Mouse (Mus musculus): ENCODE measurements around the gene Nav2. TPM values are rescaled to one million over a fixed set of nuclear protein-coding genes. Genes with fewer than 3 reads are reported as not detected.

The Nav2 gene
- polyA plus RNA-seq, 1 experiment: 48.9 TPM

DNA sequence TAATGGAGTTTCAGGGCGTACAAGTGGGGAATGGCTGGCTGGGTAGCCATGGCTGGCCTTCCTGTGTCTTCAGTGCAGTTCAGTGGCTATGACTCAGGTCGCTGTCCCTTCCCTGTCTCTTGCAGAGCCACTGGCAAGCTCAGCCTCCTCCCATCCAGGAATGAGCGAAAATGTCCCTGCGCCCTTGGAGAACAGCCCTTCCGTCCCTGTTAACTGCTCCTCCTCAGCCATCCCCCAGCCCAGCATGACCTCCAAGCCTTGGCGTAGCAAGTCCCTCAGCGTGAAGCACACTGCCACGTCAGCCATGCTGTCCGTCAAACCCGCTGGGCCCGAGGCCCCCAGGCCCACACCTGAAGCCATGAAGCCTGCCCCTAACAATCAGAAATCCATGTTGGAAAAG lies 543.8 kb downstream of the Nav2 start:
- no peak for DNase-seq (ENCODE audit: extremely low spot score in 1 of 2, low spot score in 1 of 2)

DNA sequence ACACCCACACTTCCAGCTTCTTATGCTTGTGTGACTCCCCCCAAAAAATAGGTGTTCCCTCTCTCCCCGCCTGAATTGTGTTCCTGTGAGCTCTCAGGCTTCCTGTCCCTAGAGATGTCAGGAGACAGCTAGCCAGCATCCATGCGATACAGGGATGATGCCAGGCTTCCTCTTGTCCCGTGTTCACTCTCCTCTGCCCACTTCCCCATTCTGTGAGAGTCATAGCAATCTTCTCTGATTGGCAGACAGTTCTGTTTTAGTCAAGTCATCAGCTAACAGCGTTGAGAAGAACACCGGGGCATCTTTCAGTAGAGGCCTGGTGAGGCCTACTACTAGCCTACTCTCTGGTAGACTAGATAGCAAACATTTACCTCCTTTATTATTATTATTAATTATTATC lies 546.1 kb downstream of the Nav2 start:
- no peak for DNase-seq (ENCODE audit: extremely low spot score in 1 of 2, low spot score in 1 of 2)

DNA sequence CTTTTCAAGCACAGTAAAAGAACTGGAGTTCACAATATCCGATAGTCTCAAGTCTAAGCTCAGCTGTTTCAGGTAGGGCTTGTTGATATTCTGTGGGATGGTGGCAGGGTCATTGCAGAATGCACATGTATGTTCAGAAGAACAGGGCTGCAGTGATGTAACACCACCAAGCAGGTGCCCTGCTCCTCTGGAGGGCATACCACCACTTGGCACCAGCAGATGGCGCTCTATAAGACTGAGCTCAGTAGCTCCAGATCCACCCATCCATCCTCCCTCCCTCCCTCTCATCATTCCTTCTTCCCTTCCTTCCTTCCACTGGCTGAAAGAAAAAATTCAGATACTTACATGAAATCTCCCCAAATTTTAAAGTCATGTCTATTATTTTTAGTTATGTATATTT lies 547.6 kb downstream of the Nav2 start:
- DNase-seq (ENCODE audit: extremely low spot score in 1 of 2, low spot score in 1 of 2): peak in 1 of 2 experiments; percentile 71

DNA sequence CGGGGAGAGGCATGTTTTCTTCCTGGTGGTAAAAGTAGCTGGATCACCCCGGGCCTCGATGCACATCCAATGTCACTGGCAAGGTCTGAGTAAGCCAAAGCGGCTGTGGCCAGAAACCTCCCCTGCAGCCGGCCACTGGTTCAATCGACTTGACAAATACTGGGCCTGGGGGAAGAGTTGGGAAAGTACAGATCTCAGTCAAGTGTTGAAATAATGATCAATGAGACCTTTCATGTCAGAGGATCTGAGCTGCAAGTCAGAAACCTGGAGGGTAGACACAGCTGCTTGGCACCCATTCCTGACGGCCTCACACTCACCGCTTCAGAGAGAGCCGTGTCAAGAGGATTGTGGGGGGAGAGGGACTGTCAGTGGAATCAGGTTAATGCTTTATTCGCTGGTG lies 548.9 kb downstream of the Nav2 start:
- DNase-seq (ENCODE audit: extremely low spot score in 1 of 2, low spot score in 1 of 2): no peak

DNA sequence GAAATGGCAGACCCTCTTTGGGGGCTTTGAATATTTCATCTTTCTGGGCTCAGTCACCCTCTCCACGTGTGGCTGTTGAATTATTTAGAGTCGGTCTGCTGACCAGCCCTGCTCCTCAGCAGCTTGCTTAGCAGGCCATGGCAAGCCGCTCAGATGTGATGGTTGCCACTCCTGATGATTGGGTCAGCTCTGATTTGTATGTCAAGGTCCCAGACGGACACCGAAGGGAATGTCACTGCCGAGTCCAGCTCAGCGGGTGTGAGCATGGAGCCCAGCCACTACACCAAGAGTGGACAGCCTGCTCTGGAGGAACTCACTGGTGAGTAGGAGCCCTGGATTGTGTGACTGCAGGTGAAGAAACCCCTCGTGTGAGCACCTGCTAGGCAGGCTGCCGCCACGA lies 549.4 kb downstream of the Nav2 start:
- DNase-seq (ENCODE audit: extremely low spot score in 1 of 2, low spot score in 1 of 2): no peak

DNA sequence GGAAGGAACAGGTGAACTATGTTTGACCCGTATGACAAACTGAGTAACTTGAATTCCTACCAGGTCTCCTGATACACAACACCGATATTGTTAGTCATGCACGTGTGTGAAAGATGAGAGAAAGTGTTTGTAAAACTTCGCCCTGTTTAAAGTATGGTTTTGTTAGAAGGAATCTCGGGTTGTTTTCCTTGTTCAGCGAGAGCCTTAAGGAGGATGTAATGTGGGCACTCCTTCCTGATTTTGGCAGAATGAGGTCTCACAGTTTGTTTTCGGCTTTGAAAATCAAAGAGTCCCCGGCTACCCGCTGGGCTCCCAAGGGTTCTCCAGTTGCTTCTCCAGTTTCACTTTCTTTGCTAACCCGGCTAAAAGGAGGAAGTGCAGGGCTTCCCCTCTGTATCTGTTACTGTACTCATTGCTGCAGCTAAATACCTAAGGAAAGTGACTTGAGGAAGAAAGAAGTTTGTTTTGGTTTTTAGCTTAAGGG lies 553.9 kb downstream of the Nav2 start:
- DNase-seq (ENCODE audit: extremely low spot score in 1 of 2, low spot score in 1 of 2): no peak

DNA sequence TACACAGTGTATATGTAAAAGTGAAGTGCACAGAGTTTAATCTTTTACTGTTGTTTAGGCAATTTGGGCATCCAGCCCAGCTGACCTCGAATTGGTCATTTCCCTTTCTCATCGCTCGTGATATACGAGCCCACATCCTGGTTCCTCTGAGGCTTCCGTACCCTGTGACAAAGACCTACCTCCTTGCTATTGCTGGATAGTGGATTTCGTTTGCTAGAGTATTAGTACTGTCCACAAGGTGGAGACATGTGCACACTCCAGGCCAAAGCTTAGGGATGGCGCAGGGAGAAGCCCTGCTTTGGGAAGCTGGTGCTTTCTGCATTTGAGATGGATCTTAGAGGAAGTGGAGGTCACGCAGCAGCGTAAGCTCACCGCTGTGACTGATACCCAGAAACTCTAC lies 559.3 kb downstream of the Nav2 start:
- DNase-seq (ENCODE audit: extremely low spot score in 1 of 2, low spot score in 1 of 2): peak in 1 of 2 experiments; percentile 72

DNA sequence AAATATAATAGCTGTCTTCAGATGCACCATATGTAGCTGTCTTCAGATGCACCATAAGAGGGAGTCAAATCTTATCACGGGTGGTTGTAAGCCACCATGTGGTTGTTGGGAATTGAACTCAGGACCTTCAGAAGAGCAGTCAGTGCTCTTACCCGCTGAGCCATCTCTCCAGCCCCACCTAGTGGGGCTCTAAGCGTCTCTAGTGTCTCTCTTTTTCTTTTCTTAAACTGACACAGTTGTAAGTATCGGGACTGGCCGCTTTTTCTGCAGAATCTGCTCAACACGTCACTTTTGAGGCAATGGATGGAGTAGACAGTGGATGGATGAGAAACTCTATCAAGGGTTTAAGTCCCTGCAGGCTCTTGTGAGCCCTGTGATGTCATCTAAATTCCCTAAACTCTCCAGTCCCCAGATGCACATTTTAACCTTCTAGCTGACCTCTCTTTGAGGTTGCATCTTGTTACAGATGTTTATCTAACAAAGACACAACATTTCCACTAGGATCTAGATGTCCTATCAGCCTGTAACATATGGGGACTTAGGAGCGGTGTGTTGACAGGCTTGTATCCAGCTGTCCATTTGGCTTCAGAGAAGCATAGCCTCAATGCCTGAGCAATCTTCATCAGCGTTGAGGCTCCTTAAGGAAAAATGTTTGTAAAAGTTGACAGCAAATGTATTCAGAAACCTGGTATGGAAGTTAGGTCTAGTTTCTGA lies 560.1 kb downstream of the Nav2 start:
- no peak for DNase-seq (ENCODE audit: extremely low spot score in 1 of 2, low spot score in 1 of 2)

DNA sequence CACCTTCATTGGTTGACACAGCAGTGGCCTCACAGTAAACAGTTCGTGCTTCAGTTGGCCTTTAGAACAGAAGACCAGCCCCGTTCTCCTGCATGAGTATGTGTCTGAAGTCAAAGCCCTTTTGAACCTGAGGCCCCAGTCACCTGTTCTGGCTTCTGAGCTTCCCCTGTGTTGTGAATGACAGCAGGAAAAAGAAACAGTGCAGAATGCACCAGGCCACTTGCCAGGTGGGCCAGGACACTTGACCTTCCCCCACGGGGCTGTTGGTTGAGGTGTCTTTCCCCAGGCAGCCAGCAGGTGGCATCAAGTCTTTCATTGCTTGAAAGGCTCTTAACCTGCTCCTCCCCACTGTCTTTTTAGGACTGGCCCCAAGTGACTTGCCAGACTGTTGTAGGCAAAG lies 562.8 kb downstream of the Nav2 start:
- DNase-seq (ENCODE audit: extremely low spot score in 1 of 2, low spot score in 1 of 2): peak in 1 of 2 experiments; percentile 82

DNA sequence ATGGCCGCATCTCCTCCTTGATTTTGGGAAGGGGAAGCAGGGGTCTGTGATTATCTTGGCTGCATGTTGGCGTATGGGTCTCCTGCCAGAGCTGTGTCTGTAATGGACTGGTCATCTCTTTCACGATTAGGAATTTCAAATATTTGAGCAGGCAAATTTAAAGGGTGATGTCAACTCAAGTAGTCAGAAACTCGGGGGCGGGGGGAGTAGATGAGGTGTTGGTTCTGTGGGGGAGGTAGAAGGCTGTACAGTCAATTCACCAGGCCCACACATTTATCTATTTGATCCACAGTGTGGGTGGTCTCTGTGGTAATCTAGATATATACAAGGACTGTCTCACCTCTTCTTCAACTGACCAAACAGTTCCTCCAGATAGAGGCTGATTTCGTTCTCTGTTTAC lies 566.8 kb downstream of the Nav2 start:
- no peak for DNase-seq (ENCODE audit: extremely low spot score in 1 of 2, low spot score in 1 of 2)

DNA sequence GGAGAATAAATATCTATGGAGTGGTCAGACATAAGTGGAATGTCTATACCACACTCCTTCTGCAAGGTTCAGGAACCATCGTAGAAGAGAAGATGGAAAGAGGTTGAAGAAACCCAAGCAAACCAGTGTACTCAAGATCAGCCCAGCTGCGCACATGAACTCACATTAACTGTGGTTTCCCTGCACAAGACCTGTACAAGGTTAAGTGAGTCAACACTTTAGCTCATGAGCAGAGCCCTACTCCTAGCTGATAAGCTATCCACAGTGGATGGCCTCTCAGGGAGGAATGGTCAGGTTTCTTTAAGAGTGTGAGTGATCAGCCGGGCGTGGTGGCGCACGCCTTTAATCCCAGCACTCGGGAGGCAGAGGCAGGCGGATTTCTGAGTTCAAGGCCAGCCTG lies 567.6 kb downstream of the Nav2 start:
- no peak for DNase-seq (ENCODE audit: extremely low spot score in 1 of 2, low spot score in 1 of 2)

DNA sequence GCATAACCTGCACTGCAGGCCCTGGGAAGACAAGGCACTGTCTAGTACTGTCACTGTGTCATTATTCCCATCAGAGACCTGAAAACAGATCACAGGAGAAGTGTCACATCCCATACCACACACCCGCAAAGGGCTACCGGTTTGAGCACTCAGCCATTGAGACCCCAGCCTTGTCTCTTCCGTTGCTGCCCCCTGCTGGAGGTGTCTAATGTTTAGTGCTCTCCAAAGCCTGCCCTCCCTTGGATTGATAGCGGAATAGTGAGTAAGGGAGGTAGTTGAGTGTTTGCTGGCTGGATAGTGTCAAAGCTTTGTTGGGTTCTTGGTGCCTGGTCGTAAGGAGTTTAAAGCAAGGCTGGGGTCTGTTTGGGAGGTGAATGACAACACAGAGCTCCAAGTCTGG lies 568.1 kb downstream of the Nav2 start:
- peak in 1 of 2 experiments; percentile 71 for DNase-seq (ENCODE audit: extremely low spot score in 1 of 2, low spot score in 1 of 2)

DNA sequence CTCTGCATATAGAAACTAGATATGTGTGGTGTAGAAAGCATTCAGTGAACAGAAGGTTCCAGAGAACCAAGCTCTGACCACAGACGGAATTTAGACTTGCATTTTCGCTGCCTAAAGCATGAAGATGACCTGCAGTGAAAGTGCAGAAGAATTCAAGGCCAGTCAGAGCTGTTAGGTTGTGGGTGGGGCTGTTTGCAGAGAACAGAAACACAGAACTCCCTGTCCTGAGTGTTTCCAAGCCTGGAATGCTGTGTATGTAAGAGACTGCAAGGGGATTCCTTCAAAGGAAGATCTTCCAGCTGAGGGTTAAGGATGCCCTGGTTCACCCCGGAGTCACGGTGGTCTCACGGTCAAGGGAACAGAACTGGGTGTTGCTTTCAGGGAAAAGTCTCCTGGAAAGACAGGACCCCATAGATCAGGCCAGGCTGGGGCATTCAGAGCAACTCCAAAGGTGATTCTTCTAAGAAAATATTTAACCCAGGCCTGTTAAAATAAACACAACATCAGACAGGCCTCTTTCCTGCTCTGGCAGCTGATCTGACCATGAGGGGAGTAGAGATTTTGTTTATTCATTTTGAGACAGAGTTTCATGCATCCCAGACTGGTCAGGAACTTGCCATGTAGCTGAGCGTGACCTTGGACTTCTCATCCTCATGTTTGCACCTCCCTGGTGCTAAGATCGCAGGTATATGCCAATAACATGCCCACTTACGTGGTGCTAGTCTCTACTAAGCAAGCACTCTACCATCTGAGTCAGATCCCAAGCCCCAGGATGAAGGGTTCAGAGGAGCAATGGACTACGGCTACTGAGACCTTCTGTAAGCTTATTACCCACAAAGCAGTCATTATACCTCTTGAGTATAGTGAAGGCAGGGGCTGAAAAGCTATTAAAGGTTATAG lies 568.8 kb downstream of the Nav2 start:
- no peak for DNase-seq (ENCODE audit: extremely low spot score in 1 of 2, low spot score in 1 of 2)

DNA sequence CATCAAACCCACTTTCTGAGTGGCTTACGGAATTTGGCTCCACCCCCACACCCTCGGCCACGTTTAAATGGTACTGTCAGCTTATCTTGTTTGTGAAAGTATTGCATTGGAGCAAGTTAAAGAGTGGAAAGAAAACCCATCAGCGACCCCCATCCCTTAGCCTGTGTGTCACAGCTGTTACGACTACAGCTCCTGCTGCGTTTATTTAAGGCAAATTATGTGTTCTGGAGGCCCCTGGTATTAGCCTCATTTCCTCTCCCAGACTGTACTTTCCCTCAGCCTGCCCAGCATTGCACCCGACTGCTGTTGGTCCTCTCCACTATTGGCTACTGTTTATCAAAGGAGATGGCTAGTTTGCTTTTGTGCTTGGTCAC lies 569.4 kb downstream of the Nav2 start:
- DNase-seq (ENCODE audit: extremely low spot score in 1 of 2, low spot score in 1 of 2): no peak

DNA sequence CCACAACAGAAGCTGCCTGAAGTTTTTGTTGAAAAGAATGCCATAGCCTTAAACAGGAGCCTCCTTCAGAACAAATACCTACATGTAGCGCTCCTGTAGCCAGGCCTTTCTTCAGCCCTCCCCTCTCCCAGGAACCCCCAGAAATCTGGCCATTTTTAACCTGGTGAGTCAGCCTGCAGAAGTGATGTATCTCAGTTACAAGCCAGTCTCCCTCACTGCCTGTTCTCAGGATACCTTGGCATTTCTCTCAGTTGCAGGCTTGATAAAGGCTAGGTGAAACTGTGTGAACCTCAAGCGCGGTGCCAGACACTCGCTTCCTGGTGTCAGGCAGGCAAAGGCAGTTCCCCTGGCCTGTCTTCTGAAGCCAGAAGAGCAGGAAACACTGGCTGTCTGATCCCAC lies 570.4 kb downstream of the Nav2 start:
- DNase-seq (ENCODE audit: extremely low spot score in 1 of 2, low spot score in 1 of 2): no peak

DNA sequence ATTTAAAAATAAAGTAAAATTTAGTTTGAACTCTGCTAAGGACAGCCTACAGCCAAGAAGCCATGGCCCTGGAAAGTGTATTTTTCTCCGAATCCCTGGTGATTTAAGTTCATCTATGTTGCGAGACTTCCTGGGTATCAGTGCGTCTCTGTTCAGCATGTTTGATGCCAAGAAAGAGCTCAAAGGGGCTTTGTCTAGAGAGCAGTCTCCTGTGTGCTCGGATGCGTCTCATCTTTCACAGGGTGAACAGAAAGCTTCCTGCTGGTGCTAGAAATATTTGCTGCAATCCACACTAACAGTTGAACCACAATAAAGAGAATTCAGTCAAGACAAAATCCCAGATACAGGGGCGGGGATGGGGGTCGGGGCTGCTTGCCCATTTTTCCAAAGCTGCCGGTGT lies 572.4 kb downstream of the Nav2 start:
- no peak for DNase-seq (ENCODE audit: extremely low spot score in 1 of 2, low spot score in 1 of 2)

DNA sequence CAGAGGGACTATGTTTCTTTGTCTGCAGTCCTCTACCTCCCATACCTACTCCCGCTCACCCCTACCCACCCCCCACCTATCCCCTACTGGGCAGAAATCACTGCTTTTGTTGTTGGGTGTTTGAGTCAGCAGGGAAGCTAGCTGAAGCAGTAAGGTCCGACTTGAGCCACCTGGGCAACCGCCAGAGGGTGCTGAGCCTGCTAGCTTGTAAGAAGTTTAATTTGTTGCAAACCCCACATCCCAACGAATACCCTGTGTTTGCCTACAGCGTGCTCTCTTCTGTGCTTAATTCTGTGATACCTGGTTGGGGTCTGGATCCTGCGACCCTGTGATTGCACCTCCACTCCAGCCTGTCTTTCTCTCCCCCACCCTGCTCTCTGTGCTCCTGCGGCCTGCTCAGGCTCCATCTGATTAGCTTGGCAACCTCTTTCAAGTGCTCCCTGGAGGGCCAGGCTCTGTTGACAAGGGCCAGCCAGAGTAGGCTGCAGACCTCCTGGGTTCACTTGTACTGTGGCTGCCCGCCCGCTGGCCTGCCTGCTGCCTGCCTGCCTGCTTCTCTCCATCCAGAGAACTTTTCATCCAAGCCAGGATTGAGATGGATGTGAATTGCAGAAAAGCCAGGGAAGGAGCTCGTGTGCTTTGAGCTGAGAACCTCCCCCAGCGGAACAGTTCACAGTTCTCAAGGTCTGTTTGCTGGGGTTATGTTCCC lies 575.7 kb downstream of the Nav2 start:
- no peak for DNase-seq (ENCODE audit: extremely low spot score in 1 of 2, low spot score in 1 of 2)

DNA sequence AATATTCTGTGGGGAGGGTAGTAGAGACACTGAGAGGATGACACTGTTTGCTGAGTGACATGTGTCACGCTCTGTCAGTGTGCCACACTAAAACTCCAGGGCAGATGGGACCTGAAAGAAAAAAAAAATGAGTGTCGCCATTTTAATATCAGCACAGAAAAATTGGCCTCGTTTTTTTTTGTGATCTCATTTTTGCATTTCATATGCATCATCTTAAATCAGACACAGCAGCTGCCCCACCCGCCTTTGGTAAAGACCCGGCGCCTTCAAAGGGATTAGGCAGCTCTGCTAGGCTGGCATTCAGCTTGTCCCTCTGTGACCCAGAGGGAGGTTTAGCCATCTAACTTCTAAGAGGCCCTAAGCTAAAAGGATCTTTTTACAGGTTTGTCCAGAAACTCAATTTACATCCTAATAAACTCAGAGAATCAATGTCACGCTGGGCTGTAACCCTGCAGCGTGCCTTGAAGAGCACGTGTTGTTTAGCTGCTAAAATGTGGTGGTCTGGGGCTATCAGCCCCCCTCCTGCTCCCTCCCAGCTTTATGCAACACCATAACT lies 576.9 kb downstream of the Nav2 start:
- no peak for DNase-seq (ENCODE audit: extremely low spot score in 1 of 2, low spot score in 1 of 2)

DNA sequence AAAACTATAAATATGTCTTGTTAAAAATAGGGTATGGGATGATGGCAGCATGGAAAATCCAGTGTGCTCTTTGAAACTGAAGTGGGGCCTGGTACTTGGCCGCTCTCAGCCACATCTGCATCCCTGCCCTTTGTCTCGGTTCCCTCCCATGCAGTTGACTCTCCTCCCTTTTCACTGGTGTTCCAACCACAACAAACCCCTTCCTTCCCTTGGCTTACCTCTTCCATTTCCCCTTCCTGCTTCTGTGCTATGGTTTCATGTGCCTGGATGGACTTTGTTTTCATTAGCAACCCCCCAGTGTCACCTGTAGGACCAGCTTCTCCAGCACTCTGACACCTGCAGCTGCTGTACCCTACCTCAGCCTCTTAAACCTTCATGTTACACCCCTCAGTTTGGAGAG lies 578.8 kb downstream of the Nav2 start:
- DNase-seq (ENCODE audit: extremely low spot score in 1 of 2, low spot score in 1 of 2): no peak

DNA sequence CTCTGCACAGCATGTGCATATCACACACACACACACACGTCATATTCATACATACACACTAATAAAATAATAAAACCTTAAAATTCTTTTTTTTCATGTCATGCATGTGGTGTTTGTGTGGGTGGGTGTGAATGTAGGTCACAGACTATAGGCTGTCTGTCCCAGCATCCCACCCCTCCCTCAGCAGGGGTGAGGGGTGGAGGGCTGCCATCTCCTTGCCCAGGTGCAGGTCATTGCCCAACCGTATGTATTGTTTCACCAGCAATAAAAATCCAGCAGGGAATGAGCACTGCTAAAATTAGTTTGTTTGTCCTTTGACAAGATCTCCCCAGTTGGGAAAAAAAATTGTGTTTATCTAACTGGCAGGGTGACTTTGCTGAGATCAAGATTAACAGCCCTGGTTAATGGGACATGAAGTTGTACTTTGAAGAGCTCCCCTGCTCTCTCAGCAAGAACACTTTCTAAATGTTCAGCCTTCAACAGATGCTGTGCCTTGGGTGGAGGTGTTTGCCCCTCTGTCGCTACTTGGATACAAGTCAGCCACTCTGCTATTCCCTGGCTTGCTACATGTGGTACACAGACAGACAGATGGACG lies 580.1 kb downstream of the Nav2 start:
- DNase-seq (ENCODE audit: extremely low spot score in 1 of 2, low spot score in 1 of 2): no peak

DNA sequence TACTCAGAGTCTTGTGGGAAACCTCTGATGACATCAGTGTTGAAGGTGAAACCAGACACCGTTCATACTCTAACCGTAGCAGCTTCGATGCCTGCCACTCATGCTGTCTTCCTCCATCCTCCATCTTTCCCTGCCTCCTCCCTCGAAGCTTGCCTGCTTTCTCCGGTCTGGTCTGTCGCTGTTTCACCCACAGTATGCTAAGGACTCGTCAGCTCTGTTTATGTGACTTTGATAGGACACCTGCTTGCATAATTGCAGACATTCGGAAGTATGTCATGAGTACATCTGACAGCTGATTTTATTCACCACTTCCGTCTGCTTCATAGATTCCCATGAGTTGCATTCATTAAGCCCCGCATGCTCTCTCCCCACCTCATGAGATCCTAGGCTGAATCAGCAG lies 582.3 kb downstream of the Nav2 start:
- peak in 1 of 2 experiments; percentile 61 for DNase-seq (ENCODE audit: extremely low spot score in 1 of 2, low spot score in 1 of 2)

All from frontal cortex, adult 2 months (tissue).